Mouse (Mus musculus) layer of hippocampus, adult 11-12 months (tissue): ENCODE data around the gene Cys1.
A peak's percentile ranks its signal among the peaks of the same experiment; 100 is the strongest.
"Not testable (repeated sequence)": the region's sequence is repeated elsewhere in the genome, so short reads cannot be mapped to it uniquely, and the experiment has no call there.

Experiments used
- DNase-seq: peaks from one replicate; pipeline ENCODE4 v3.0.0; 2022; ENCODE audit warnings: low spot score

The Cys1 gene

DNA sequence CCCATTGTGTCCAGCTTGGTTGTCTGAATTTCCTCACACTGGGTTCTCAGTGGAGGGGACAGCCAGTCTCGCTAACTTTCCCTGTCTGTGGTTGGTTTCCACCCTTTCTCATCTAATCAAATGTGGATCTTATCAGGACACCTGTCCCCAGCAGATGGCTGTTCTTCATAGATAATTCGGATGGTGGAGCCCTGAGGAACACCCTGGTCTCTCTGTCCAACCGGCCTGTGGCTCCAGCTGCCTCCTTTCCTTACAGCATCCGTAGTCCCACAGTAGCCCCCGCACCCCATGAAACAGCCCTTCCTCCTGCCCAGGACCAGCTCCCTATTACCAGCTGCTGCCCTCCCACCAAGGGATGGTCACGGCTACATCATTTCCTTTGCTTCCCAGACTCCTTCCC is 35.7 kb downstream of the Cys1 start:
- no peak for DNase-seq

DNA sequence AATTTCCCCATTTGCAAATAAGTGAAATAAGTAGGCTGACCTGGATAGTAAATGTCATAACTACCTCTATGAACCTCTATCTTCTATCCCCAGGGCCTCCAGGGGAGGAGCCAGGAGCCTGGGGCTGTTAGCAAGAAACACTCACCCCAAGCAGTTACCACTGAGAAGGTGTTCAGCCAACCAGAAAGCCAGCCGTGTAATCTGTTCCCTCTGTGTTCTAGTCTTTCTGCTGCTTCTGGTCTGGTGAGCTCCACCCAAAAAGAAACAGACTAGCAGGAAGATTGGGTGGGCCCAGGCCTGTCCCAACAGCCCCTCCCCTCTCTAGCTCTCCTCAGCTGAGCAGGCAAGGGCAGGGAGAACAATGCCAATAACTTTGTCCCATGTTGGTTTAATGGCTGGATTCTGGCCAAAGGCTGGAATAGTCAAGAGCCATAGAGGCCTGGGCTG is 37.5 kb downstream of the Cys1 start:
- no peak for DNase-seq

DNA sequence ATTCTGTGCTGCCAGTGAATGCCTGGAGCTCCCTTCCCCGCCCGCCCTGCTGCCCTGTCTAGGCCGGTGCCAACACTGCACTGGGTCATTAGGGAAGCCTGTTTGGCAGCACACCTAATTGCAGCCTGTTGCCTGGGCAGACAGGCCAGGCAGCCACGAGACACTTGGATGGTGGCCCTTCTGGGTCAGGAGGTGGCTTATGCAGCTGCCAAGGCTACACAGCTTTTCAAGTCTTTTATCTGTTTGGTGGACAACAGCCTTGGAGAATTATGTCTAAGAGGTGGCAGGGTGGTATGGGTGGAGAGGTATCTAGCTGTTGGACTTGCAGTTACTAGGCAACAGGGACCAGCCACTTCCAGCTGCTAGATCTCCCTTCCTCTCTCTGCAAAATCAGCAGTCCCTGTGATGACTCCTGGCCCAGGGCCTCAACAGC is 39.2 kb downstream of the Cys1 start:
- DNase-seq: peak; percentile 61

DNA sequence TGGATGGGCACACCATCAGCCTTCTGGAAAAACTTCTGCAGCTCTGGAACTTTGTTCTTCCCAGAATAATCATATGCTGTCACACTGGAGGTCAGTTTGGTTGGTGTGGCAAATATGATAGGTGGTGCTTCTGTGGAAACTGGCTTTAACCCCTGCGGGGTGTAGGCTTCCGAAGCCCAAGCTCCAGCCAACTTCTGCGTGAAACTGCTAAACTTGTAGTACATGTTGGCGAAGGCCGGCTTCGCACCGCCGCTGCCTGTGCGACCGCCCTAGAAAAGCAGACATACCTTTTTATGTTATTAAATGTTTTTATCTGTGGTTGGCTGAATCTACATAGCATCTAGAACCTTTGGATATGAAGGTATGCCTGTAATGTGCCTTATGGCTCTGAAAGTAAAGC is 42.8 kb downstream of the Cys1 start:
- not testable (repeated sequence) for DNase-seq

DNA sequence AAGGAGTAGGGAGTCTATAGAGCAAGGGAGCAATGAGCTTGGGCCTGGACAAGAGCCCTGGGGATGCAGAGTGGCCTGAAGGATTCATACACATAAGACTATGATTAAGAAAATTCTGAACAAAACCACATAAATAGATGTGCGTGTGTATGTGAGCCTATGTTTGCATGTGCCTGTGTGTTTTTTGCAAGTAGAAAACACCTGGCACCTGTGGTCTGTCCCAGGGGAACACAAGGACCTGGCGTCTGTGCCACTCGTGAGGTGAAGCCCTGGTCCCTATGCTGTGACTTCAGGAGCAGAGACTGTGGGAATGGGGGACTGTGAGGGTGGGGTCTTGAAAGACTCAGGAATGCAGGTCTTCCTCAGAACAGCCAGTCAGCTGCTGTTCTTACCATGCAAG is 47.0 kb downstream of the Cys1 start:
- no peak for DNase-seq

DNA sequence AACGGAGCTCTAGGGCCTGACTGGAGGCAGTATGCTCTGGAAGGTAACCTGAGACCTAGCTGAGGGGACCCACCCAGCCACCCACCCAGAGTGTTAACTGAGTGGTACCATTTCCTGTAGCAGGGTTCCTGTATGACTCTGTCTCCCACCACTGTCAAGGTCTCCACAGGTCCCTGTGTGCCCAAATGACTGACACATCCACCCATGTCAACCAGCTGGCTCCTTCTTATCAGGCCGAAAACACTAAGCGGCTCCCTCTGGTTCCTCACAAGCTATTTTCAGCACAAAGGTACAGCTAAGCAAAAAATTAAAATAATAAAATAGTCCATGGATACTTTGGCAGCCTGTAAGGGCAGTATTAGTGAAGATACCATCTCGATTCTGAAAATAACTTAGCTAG is 47.4 kb downstream of the Cys1 start:
- DNase-seq: no peak

DNA sequence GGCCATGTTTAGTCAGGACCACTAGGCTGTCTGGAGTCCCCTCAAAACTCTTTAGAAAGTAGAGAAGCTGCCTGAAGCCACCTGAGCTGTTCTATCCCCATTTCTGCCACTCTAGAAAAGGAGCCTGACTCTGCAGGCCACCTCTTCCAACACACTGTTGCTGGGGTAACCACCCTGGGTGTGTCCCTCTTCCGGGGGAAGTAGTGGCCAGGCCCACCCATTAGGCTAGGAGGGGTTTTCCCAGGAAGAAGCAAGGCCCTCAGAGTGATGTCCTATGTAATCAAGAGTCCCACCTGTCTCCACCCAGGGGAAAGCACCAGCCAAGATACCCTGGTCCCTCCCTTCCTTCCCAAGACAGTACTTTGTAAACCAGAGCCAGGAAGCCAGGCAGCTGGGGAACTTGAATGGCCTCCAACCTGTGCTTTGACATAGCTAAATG is 47.8 kb downstream of the Cys1 start:
- no peak for DNase-seq

DNA sequence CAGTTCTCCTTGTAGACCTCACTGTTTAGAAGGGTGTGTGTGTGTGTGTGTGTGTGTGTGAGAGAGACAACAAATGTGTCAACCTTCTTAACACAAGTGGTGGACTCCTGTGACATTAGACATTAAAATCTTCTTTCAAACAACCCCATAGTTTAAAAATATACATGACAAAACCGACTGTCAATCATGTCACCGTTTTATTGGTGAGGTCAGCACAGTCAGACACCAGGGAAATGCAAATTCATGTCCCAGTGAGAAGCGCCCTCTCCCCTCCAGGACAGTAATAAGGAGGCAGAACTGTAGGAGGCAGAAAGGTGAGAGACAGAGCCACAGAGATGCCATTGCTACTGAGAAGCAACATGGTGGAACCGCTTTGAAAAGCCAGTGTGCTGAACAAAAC is 49.2 kb downstream of the Cys1 start:
- DNase-seq: no peak

DNA sequence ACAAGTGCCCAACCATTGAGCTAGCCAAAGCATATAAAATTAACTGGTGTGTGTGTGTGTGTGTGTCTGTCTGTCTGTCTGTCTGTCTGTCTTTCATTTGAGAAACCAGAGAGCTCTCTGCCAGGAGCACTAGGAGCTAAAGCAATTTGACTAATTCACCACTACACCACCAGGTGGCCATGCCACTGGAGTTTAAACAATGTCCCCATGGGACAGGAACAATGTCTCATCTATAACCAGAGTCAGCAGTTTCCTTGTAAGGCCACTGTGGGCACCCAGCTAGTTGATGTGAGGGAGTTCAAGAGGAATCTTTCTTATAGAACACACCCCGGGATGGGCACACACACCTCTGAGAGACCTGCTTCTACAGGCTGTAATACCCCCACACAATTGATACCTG is 51.4 kb downstream of the Cys1 start:
- DNase-seq: no peak

DNA sequence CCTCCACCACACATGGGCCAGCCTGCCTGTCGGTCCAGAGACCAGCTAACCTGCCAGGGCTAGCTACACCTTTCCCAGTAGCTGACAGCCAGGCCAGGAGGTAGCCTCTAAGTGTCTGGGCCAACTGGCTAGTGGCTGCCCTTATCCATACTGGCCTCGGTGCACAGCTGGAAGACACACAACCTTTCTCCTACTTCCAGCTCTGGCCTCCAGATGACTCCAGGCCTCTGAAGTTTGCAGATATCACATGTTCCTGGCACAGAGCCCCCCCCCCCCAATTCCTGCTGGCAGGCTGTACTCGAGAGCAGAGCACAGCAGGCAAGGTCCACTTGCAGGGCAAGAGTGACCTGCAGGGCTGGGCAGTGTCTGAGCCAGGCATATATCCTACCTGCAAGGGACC is 54.4 kb downstream of the Cys1 start:
- no peak for DNase-seq

DNA sequence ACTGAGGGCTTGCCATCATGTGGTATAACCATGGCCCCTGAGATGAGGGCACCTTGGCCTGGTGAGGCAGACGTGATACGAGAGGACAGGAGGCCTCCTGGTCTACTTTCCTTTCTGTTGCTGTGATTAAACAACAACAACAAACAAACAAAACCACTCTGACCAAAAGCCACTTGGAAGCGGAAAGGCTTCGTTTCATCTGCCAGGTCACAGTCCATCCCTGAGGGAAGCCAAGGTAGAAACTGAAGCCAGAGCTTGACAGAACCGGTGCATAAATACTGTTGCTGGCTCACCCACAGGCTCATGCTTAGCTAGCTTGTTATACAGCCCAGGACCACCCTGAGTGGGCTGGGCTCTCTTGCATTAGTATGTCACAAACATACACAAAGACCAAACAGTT is 55.2 kb downstream of the Cys1 start:
- no peak for DNase-seq

DNA sequence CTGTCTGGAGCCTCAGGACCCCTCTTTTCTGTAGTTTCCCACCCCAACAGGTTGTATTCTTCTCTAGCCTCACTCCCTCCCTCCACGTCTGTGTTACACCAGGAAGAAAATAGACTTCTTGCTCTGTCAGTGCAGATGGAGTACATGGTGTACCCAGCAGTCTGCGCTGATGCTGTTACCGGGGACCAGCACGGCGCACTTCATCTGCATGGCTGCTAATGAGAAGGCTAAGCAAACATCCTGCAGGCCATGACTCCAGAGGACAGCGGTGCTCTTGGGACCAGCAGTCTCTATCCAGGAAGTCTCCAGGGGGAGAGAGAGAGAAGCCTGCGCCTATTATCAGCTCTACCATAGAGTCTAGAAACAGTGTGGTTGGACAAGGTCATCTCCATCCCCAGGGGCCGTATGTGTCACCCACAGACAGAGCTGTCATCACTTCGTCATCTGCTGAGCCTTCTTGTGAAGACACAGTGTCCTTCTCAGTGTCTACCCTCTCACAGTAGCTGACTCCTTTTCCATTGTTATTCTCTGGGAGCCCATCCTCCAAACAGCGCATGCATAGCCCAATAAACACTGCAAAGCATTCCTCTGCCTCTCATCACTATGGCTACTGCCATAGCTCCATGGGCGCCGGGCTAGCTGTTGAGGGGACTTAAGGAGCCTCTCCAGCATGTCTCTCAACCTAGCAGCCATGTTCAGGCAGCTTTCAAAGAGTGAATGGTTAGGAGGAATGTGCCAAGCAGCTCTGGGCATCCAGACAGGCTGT is 57.9 kb downstream of the Cys1 start:
- no peak for DNase-seq

DNA sequence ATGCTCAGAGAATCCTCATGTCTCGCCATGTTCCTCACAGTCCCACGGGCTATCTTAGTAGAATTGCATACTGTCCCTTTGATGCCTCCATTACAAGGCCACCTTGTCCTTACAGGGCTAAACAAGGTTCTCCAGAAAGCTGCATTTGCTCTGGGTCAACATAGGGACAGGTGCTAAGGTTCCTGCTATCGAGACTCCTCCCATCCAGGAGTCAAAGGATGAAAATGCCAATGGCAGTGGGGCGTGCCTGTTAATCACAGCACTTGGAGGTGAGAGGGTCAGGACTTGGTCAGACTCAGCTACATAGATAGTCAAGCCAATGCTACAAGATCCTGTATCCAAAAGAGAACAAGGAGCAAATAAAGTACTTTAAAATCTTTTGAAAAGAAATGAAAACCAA is 62.2 kb downstream of the Cys1 start:
- DNase-seq: no peak
